Mouse (Mus musculus) stomach, embryonic 14.5 days (tissue): ENCODE data around the gene Hdac2. TPM values are rescaled to one million over a fixed set of nuclear protein-coding genes. Genes with fewer than 3 reads are reported as not detected.

Experiments
- ATAC-seq: fragments of 200-750 bp; cut with Nextera tagmentation; 2 replicates; pipeline ENCODE4 v1.8.0; 2017; ENCODE audit warnings: low read depth, moderate TSS enrichment; ENCODE audit not compliant: insufficient number of reproducible peaks, insufficient read depth, low FRiP score
- H3K27ac ChIP-seq: fragments of 300-500 bp; sonication (generic); 2 replicates; pipeline ENCODE4 v1.5.1; 2014; ENCODE audit warnings: mild to moderate bottlenecking, low read length, moderate library complexity, mixed read lengths
- H3K27me3 ChIP-seq: fragments of 300-500 bp; sonication (generic); 2 replicates; pipeline ENCODE4 v1.6.1; 2014; ENCODE audit warnings: low read length, control low read depth, mixed read lengths; ENCODE audit not compliant: control insufficient read depth, insufficient read depth
- H3K36me3 ChIP-seq: fragments of 300-500 bp; sonication (generic); 2 replicates; pipeline ENCODE4 v1.6.1; 2014; ENCODE audit warnings: mild to moderate bottlenecking, control low read depth, low read length, moderate library complexity, mixed read lengths; ENCODE audit not compliant: control insufficient read depth, insufficient read depth
- H3K4me1 ChIP-seq: fragments of 300-500 bp; sonication (generic); 2 replicates; pipeline ENCODE4 v1.6.1; 2014; ENCODE audit warnings: low read length, control low read depth, mixed read lengths; ENCODE audit not compliant: control insufficient read depth, insufficient read depth
- H3K4me2 ChIP-seq: fragments of 300-500 bp; sonication (generic); replicated peaks from 2 replicates; pipeline ENCODE4 v1.6.1; 2014; ENCODE audit warnings: low read depth, low read length, control low read depth
- H3K4me3 ChIP-seq: fragments of 300-500 bp; sonication (generic); 2 replicates; pipeline ENCODE4 v1.5.1; 2014; ENCODE audit warnings: low read depth, low read length, control low read depth
- H3K9ac ChIP-seq: fragments of 300-500 bp; sonication (generic); replicated peaks from 2 replicates; pipeline ENCODE4 v1.6.1; 2014; ENCODE audit warnings: low read depth, mild to moderate bottlenecking, control low read depth, low read length, moderate library complexity, mixed read lengths
- H3K9me3 ChIP-seq: fragments of 300-500 bp; sonication (generic); 2 replicates; pipeline ENCODE4 v1.6.1; 2016; ENCODE audit warnings: low read depth, low read length, control low read depth; ENCODE audit not compliant: control insufficient read depth
- WGBS: fragments of 180-500 bp; shearing (Covaris S2); extraction: QIAGEN DNeasy Blood & Tissue Kit; methylation state at CpG from one replicate; pipeline ENCODE4 v1.1.7; 2014; 5-methylcytosine and 5-hydroxymethylcytosine counted together
- polyA plus RNA-seq: library from polyadenylated mRNA; unstranded; fragments of >200 nt; fragmentation: Nextera tagmentation; extraction: Ambion mirVana; gene quantifications from 2 replicates; pipeline ENCODE4 v1.2.1, GENCODE M21; 2014

The Hdac2 gene
- polyA plus RNA-seq, 1 experiment from 2014 or later, result 244 TPM

- H3K9ac ChIP-seq, result no peak overlapping the region
- ATAC-seq, result no peak
- H3K4me2 ChIP-seq, result no peak overlapping the region
- no peak overlapping the region for H3K4me3 ChIP-seq
- WGBS, result 78% methylated on average over 2 of the region's 2 CpGs
- H3K27ac ChIP-seq, result no peak overlapping the region
- H3K9me3 ChIP-seq, result no peaks in the 10 kb centered on the region
- no peaks in the 10 kb centered on the region for H3K27me3 ChIP-seq
- H3K4me1 ChIP-seq, result no peaks in the 10 kb centered on the region
- no peaks in the 10 kb centered on the region for H3K36me3 ChIP-seq
These were observed 54.3 kb downstream of the Hdac2 start for GRCm38 (mm10) chr10:37028651-37029050.

GRCm38 (mm10) chr10:37035090-37035497 is 60.8 kb downstream of the Hdac2 start:
- H3K27ac ChIP-seq, result no peak overlapping the region
- H3K36me3 ChIP-seq, result no peaks in the 10 kb centered on the region
- no peaks in the 10 kb centered on the region for H3K27me3 ChIP-seq
- no peak overlapping the region for H3K9ac ChIP-seq
- no peaks in the 10 kb centered on the region for H3K9me3 ChIP-seq
- no peak for ATAC-seq
- 70% methylated on average over 7 of the region's 7 CpGs for WGBS
- no peak overlapping the region for H3K4me3 ChIP-seq
- no peak overlapping the region for H3K4me2 ChIP-seq
- H3K4me1 ChIP-seq, result no peaks in the 10 kb centered on the region

- H3K27me3 ChIP-seq, result no peaks in the 10 kb centered on the region
- no peaks in the 10 kb centered on the region for H3K4me1 ChIP-seq
- no peaks in the 10 kb centered on the region for H3K9me3 ChIP-seq
- no peak for ATAC-seq
- no peaks in the 10 kb centered on the region for H3K36me3 ChIP-seq
- H3K4me2 ChIP-seq, result no peak overlapping the region
- no peak overlapping the region for H3K4me3 ChIP-seq
- no peak overlapping the region for H3K9ac ChIP-seq
- no peak overlapping the region for H3K27ac ChIP-seq
- 77% methylated on average over 8 of the region's 8 CpGs for WGBS
These were observed 73.3 kb downstream of the Hdac2 start for GRCm38 (mm10) chr10:37047661-37048098.

Other genes starting within 250 kb of the Hdac2 start
- 188 and 209 TPM in 2 replicates for gene Marcks, start 164.4 kb downstream of the Hdac2 start, polyA plus RNA-seq